Mouse (Mus musculus): ENCODE measurements at regions not wholly inside any gene's neighbourhood (a gene's known extent, or its start where the extent isn't known, plus 50 kb on each side); places are given as distances from the start of the nearest gene placed in this dataset.

DNA sequence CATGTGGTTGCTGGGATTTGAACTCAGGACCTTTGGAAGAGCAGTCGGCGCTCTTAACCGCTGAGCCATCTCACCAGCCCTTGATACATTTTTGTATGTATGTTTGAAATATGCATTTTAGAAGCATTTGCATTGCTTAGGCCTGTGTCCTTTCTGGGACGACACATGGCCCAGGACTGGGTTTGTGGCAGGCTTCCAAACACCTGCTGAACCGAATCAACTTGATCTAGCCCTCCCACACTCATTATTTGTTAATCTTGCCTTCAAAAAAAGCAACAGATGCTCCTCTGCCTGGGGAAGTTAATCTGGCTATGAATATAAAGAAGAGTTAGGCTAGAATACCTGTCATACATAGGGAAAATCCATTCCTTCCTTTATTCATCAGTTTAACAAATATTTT is 123.7 kb upstream of the Tmem164 start:
- TF ChIP-seq POLR2A (IDR thresholded peaks at IDR 0.05; ENCODE audit: insufficient read depth, low read depth, low read length) = no peak
- TF ChIP-seq CTCF (IDR thresholded peaks at IDR 0.05; ENCODE audit: insufficient read depth, low read depth, low read length) = no peak

All from olfactory bulb, adult 2 months (tissue).